Mouse (Mus musculus) lung, adult 2 months (tissue): Measurements from ENCODE around the gene Cd9.
A peak's percentile ranks its signal among the peaks of the same experiment; 100 is the strongest.

Experiments used
- CTCF ChIP-seq: fragments of 200-500 bp; IDR thresholded peaks from 2 replicates; pipeline ENCODE4 v1.5.1; 2011; ENCODE audit warnings: mild to moderate bottlenecking, low read length, control low read depth; ENCODE audit not compliant: insufficient read depth
- POLR2A ChIP-seq: fragments of 200-500 bp; IDR thresholded peaks from 2 replicates; pipeline ENCODE4 v1.6.1; 2011; ENCODE audit warnings: low read depth, mild to moderate bottlenecking, control low read depth, low read length, borderline replicate concordance; ENCODE audit errors: extremely low read depth

DNA sequence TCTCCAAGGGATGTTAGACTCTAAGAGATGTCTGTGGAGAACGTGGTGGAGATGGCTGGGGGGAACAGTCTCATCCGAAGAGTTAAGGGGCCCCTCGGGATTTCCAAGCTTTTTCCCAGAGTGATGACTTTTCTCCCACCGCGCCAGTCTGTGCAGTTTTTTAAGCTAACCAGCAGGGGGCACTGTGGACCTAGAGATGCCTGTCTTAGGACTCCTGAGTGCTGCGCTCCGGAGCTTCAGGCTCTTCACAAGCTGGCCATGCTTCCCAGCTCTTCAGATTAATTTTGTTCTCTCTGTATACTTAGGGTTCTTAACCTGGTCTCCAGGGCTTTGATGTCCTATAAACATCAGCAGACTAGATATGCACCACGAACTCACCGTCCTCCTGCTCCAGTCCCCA is 75.8 kb downstream of the Cd9 start:
- peak; percentile 93 for TF ChIP-seq CTCF
- no peak for TF ChIP-seq POLR2A
